Mouse (Mus musculus) brain, embryonic 14.5 days (tissue): ENCODE measurements at regions not wholly inside any gene's neighbourhood (a gene's known extent, or its start where the extent isn't known, plus 50 kb on each side); places are given as distances from the start of the nearest gene placed in this dataset.

Source experiments
- DNase-seq: peaks from one replicate; pipeline ENCODE4 v3.0.0-alpha.2; 2011; ENCODE audit warnings: low read depth
- CTCF ChIP-seq: fragments of 200-500 bp; IDR thresholded peaks from 2 replicates; pipeline ENCODE4 v1.5.1; 2012; ENCODE audit warnings: inconsistent platforms, mild to moderate bottlenecking, moderate library complexity, borderline replicate concordance; ENCODE audit not compliant: insufficient read depth, insufficient read length; ENCODE audit errors: extremely low read depth
- POLR2A ChIP-seq: fragments of 200-500 bp; IDR thresholded peaks from 2 replicates; pipeline ENCODE4 v1.6.1; 2012; ENCODE audit warnings: mild to moderate bottlenecking, inconsistent platforms, borderline replicate concordance; ENCODE audit not compliant: poor library complexity, insufficient read depth, insufficient read length, severe bottlenecking; ENCODE audit errors: extremely low read depth

GRCm38 (mm10) chr16:26302045-26302444, 69.6 kb downstream of the Cldn1 start:
- DNase-seq = no peak
- TF ChIP-seq CTCF = no peak

DNA sequence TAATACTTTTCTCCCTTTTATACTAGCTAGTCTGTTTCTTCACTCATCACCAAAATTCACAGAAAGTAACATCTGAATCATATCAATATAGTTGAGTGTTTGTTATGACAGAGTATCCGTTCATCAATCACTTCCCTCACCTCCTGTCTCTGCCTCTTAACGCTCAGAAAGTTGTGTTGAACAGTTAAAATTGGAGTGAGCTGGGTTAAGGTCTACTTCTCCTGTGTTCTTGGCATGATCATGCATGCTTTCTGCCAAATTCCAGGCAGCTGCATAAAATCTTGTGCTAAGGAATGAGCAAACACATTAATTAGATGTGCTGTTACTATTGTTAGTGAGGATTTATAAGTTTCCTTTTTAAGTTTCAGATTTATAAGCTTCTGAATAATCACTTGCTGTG, 79.9 kb downstream of the Cldn1 start:
- TF ChIP-seq CTCF = no peak
- no peak for TF ChIP-seq POLR2A
- DNase-seq = no peak

GRCm38 (mm10) chr16:26285627-26286026, 86.0 kb downstream of the Cldn1 start:
- no peak for DNase-seq
- TF ChIP-seq POLR2A (no peak), CTCF (no peak)

DNA sequence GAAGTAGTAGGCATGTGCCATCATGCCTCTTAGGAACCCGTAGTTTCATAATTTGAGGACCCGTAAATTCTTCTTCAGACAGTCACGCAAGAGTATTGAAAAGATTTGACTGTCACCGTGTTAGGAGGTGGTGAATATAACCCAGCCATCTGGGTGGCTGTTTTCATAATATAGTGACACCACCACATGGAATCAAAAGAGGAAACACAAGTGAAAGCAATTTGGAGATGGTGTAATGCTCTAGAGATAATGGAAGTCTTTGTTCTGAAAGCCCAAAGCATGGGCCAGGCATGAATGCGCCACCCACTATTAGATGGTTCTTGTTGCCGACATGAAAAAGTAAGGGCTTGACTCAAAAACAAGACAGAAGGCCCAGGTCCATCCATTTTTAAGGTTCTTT, 86.9 kb downstream of the Cldn1 start:
- TF ChIP-seq POLR2A = no peak
- no peak for TF ChIP-seq CTCF

GRCm38 (mm10) chr16:26282418-26282817, 89.2 kb downstream of the Cldn1 start:
- DNase-seq = no peak
- TF ChIP-seq CTCF = no peak
- no peak for TF ChIP-seq POLR2A

More for the DNA sequence above, 86.9 kb downstream of the Cldn1 start:
- DNase-seq = no peak

- TF ChIP-seq POLR2A (no peak), CTCF (no peak)
- DNase-seq = no peak
These were observed 90.1 kb downstream of the Cldn1 start for GRCm38 (mm10) chr16:26281496-26281895.

- no peak for DNase-seq
- TF ChIP-seq POLR2A (no peak), CTCF (no peak)
These were observed 94.9 kb downstream of the Cldn1 start for GRCm38 (mm10) chr16:26276789-26277188.

GRCm38 (mm10) chr16:26252824-26253223, 118.8 kb downstream of the Cldn1 start:
- TF ChIP-seq POLR2A (no peak), CTCF (no peak)
- no peak for DNase-seq

GRCm38 (mm10) chr16:26251698-26252097, 119.9 kb downstream of the Cldn1 start:
- TF ChIP-seq POLR2A (no peak), CTCF (no peak)
- DNase-seq = no peak

DNA sequence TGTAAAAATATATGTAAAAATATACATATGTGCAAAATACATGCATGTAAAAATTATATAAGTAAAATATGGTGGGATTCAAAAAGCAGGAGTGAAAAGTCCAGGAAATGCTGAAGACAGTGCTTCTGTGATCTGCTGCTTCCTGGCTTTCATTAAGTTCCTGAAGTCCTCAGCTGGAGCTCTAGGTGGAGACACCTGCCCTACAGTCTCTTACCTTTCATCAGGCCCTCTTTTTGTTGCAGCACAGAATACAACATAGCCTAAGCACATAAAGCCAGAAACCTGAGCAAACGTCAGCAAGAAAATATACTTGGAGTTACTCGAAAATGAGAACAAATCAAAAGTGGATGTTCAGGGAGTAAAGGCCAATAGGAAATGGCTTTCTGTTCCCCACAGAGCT, 120.6 kb downstream of the Cldn1 start:
- DNase-seq = no peak
- TF ChIP-seq CTCF = no peak
- TF ChIP-seq POLR2A = no peak

- no peak for DNase-seq
- TF ChIP-seq POLR2A = no peak
- no peak for TF ChIP-seq CTCF
These were observed 122.7 kb downstream of the Cldn1 start for GRCm38 (mm10) chr16:26248939-26249338.

DNA sequence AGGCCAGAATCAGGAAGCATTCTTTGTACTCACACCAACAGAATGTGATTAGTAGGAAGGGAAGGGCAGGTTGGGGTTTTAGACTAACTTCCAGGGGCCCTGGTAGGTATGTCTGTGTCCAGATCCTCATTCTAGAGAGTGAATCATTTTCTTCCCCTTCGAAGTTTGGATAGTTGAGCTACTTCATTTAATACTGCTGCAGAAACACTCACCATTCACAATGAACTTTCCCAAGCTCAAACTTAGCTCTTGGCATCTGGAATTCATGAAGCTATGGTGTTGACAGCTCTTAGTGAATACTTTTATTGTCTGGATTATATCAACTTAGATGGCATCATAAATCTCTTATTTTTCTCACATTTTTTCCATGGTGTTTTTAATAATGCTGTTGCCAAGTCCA, 123.7 kb downstream of the Cldn1 start:
- DNase-seq = no peak
- no peak for TF ChIP-seq CTCF
- TF ChIP-seq POLR2A = no peak

- no peak for DNase-seq
- TF ChIP-seq POLR2A (no peak), CTCF (no peak)
These were observed 129.7 kb upstream of the P3h2 start for GRCm38 (mm10) chr16:26235239-26235638.
